Mouse (Mus musculus) telencephalon, adult 2 months (tissue): ENCODE results near the gene Cxcr4.

Experiments
- DNase-seq: peaks from one replicate; pipeline ENCODE4 v3.0.0-alpha.2; 2011; ENCODE audit warnings: low read depth, low spot score

Cxcr4 gene

GRCm38 (mm10) chr1:128592211-128592741 lies at the start of gene Cxcr4:
Cxcr4 (minus strand) TSS chr1:128592293.
- DNase-seq: peak; percentile 43

- no peak for DNase-seq
Measured at GRCm38 (mm10) chr1:128639707-128640107, 47.6 kb upstream of the Cxcr4 start.

- DNase-seq: no peak
Measured at GRCm38 (mm10) chr1:128637230-128637740, 45.2 kb upstream of the Cxcr4 start.

- DNase-seq: no peak
Measured at GRCm38 (mm10) chr1:128636258-128637229, 44.5 kb upstream of the Cxcr4 start.

DNA sequence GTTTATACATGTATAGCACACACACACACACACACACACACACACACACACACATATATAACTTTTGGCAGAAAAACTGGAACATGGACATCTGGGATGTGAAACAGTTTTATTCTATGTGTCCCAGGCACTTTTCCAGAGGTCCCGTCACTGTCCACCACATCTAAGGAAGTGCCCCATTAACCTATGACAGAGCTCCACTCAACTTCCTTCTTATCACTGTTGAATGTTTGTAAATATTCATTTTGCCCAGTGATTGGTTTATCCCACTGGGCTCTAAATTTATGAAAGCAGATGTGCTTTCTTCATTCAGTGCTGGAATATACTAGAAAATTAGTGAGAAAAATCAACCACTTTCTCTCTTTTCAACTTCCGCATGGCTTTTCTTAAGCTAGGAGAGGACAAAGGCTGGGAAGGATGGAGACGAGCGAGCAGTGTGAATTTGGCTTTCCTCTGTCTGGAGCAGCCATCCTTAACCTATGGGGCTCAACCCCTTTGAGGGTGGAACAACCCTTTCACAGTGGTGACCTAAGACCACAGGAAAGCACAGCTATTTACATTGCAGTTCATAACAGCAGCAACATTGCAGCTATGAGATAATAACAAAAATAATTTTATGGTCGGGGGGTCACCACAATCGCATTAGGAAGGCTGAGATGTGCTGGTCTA lies 41.8 kb upstream of the Cxcr4 start:
- no peak for DNase-seq

DNA sequence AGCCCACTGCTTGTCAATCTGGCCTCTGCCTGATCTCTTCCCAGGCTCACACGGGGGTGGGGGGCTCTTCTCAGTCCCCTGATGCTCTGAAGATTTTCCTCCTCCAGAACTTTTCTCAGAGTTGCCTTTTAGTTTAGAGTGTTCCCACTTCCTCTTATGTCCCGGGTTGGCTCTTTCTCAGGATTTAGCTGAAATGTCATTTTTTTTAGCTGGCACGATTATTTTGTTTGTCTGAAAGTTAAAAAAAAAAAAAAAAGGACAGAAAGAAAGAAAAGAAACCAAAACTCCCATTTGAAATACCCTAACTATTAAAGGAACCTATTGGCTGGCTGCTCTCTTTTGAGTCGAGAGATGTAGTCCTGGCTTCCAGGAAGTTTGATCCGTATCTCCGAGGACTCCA lies 40.4 kb upstream of the Cxcr4 start:
- no peak for DNase-seq

DNA sequence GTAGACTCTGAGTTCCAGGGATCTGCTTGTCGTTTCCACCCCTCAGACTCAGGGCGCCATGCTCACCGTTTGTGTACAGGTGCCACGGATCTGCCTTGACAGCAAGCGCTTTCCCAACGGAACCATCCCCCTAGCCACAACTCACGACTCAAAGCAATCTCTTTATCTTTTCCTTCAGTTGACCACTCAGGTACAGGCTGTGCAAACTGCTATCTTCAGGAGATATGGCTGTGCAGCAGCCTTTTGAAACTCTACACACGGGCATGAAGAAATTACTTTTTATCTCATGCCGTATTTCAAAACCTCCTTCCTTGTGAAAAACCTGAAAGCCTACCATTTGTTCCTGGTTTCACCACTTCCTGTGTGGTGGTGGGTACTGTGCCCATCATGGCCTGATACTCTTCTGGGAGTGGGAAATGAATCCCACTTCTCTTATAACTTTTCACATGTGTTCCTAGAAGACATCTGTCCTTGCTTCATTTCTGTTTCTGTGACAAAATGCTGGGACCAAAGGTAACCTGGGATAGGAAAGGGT lies 34.1 kb upstream of the Cxcr4 start:
- no peak for DNase-seq

DNA sequence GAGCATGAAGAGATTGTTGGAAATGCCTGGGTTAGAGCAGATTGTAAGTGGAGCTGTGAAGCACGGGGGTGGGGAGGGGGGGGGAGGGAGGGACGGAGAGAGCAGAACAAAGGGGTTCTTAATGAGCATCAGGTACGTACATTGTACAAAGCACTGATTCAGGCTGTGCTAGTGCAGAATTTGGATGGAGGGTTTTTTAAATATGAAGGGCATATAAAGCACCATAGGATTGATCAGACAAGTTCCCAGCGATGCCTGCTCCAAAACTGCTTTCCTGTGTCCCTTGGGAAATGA lies 31.4 kb upstream of the Cxcr4 start:
- no peak for DNase-seq

DNA sequence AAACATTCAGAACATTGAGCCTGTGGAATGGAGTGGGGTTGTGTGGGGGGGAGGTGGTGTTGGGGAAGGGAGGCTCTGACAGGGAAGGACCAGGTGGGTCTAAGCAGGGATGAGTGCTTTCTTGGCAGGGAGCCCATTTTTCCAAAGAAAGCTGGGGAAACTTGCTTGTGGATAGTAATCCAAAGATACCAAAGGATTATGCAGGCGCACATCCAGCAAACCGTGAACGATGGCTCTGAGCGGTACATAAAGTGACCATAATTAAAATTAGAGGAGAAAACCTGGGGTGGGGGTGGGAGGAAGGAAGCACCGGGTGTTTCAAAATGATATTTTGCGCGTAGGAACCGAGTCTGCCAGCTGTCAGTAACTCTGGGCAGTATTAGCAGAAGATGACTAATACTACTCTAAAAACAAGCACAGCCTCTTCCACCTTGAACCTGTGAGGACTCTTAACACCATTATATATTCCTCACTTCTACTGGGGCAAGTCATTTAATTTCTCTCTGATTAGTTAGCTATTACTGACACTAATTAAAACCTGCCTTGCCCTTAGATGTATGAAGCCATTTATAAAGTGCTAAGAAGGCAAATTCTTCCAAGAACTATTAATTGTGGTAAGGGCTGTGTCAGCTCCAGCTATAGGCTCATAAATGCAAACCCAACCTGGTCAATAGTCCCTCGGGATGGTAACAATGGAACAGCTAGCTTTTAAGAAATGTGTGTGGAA lies 30.9 kb upstream of the Cxcr4 start:
- no peak for DNase-seq

DNA sequence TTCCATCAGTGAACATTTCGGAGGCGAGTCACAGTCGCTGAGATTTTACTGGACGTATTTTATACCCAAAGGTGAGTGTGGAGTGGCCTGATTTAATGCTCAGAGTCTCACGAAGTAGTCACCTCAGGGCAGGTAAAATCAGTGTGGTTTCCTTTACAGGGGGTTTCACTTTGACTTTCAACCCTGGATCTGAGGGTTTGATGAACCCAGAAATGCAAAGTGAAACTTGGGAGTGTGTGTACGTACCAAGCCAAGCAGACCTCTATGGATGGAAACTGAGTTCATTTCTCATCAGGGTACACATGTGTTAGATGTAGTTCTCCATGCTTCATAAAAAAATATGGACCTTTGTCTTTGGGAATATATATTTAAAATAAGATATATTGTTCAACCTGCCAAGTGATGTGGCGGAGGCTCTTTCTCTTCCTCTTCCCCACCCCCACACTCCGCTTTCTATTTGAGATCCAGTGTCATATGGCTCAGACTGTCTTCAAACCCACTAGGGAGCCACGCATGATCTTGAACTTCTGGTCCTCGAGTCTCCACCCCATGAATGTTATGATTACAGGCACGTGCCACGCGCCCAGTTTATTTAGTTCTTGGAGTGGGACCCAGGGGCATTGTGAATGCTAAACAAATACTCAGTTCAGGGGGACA lies 25.7 kb upstream of the Cxcr4 start:
- no peak for DNase-seq

- DNase-seq: no peak
Measured at GRCm38 (mm10) chr1:128616586-128616985, 24.5 kb upstream of the Cxcr4 start.

GRCm38 (mm10) chr1:128615459-128615806 lies 23.3 kb upstream of the Cxcr4 start:
- no peak for DNase-seq

- no peak for DNase-seq
Measured at GRCm38 (mm10) chr1:128614653-128615458, 22.8 kb upstream of the Cxcr4 start.

- DNase-seq: no peak
Measured at GRCm38 (mm10) chr1:128608119-128608518, 16.0 kb upstream of the Cxcr4 start.

DNA sequence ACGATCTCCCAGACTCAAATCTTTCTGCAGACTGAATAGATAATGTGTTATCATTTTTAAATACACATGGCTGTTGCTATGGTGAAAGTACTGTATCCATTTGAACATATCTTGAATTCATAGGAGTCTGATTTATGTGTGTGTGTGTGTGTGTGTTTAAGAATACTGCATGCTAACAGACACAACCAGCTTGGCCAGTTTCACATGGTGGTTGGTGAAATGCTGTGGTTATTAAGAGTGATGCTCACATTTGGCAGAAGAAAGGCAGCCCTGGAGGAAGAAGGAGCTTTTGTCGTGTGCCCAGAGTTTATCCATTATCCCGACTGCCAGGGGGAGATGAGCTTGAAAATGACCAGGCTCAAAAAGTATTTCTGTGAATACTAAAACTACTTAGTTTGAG lies 15.3 kb upstream of the Cxcr4 start:
- no peak for DNase-seq

DNA sequence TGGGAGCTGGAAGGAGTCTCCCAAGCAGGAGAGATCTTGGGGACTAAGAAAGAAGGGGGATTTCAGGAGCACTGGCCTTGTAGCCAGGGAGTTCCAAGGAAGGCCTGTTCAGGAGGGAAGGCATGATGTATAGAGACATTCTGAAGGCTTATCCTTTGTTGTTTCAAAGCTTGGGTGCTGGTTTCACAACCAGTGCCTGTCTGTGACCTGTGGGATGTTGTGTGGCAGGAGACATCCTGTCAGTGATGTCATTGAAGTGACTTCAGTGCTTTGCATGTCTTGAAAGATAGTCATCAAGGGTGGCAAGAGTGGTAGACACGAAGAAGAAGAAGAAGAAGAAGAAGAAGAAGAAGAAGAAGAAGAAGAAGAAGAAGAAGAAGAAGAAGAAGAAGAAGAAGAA lies 13.7 kb upstream of the Cxcr4 start:
- DNase-seq: no peak

DNA sequence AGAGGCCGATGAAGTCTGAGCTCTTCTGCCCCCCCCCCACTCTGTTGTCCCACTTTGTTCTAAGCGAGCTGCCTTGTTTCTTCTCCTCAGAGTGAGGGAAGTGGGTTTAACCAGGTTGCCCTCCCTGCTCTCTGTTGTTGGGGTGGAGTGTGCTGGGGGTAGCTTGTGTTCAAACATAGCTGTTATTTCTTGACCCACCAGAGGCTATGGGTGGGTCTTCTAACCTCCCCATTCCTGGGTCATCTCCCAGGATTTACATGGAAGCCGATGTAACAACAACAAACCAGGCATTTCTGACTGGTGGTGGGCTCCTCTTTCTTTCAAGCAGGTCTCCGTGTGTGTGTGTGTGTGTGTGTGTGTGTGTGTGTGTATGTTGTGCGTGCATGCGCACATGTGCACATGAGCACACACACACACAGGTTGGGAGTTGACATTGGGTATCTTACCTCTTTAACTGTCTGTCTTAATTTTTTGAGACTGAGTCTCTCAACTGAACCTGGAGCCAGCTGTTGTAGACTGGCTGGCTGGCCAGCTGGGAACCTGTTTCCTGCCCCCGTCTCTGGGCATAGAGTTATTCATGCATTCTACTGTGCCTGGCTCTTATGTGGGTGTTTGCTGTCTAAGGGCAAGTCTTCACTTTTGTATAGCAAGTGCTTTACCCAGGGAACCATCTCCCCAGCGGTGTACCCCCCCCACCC lies 10.7 kb upstream of the Cxcr4 start:
- no peak for DNase-seq

GRCm38 (mm10) chr1:128602018-128602687 lies 10.1 kb upstream of the Cxcr4 start:
- no peak for DNase-seq

- no peak for DNase-seq
Measured at GRCm38 (mm10) chr1:128601307-128601706, 9.2 kb upstream of the Cxcr4 start.
